Mouse (Mus musculus) liver, embryonic 15.5 days (tissue): ENCODE data around the gene Odf3b. TPM values are rescaled to one million over a fixed set of nuclear protein-coding genes. Genes with fewer than 3 reads are reported as not detected.

ENCODE experiments used
- ATAC-seq: fragments of 200-750 bp; cut with Nextera tagmentation; 2 replicates; pipeline ENCODE4 v1.8.0; 2017; ENCODE audit warnings: moderate number of reproducible peaks, mild to moderate bottlenecking, moderate library complexity; ENCODE audit not compliant: insufficient read depth
- H3K27ac ChIP-seq: fragments of 300-500 bp; sonication (generic); replicated peaks from 2 replicates; pipeline ENCODE4 v1.5.1; 2015; ENCODE audit warnings: mild to moderate bottlenecking, inconsistent platforms
- H3K27me3 ChIP-seq: fragments of 300-500 bp; sonication (generic); 2 replicates; pipeline ENCODE4 v1.6.1; 2015; ENCODE audit warnings: mild to moderate bottlenecking, inconsistent platforms
- H3K36me3 ChIP-seq: fragments of 300-500 bp; sonication (generic); replicated peaks from 2 replicates; pipeline ENCODE4 v1.6.1; 2015; ENCODE audit warnings: moderate library complexity, mild to moderate bottlenecking, inconsistent platforms
- H3K4me1 ChIP-seq: fragments of 300-500 bp; sonication (generic); replicated peaks from 2 replicates; pipeline ENCODE4 v1.6.1; 2015; ENCODE audit warnings: inconsistent platforms
- H3K4me2 ChIP-seq: fragments of 300-500 bp; sonication (generic); 2 replicates; pipeline ENCODE4 v1.6.1; 2015; ENCODE audit warnings: moderate library complexity, mild to moderate bottlenecking, inconsistent platforms
- H3K4me3 ChIP-seq: fragments of 300-500 bp; sonication (generic); replicated peaks from 2 replicates; pipeline ENCODE4 v1.5.1; 2015; ENCODE audit warnings: mild to moderate bottlenecking, inconsistent platforms
- H3K9ac ChIP-seq: fragments of 300-500 bp; sonication (generic); 2 replicates; pipeline ENCODE4 v1.6.1; 2015; ENCODE audit warnings: moderate library complexity, mild to moderate bottlenecking, inconsistent platforms
- H3K9me3 ChIP-seq: fragments of 300-500 bp; sonication (generic); replicated peaks from 2 replicates; pipeline ENCODE4 v1.6.1; 2016; ENCODE audit warnings: inconsistent platforms
- WGBS: fragments of 180-500 bp; shearing (Covaris S2); methylation state at CpG from one replicate; pipeline ENCODE4 v1.1.7; 2015; ENCODE audit warnings: mixed read lengths; ENCODE audit not compliant: insufficient replicate concordance; 5-methylcytosine and 5-hydroxymethylcytosine counted together
- polyA plus RNA-seq: library from polyadenylated mRNA; unstranded; fragments of >200 nt; fragmentation: Nextera tagmentation; extraction: Ambion mirVana; gene quantifications from 2 replicates; pipeline ENCODE4 v1.2.1, GENCODE M21; 2015

Odf3b gene
- polyA plus RNA-seq, 1 experiment from 2014 or later, result 0.68 TPM

- H3K4me3 ChIP-seq, result no peak overlapping the region
Measured at GRCm38 (mm10) chr15:89336422-89336821, 42.7 kb downstream of the Odf3b start.

GRCm38 (mm10) chr15:89334774-89335537, 44.1 kb downstream of the Odf3b start:
- no peaks in the 10 kb centered on the region for H3K9me3 ChIP-seq
- ATAC-seq, result no peak
- H3K4me1 ChIP-seq, result no peaks in the 10 kb centered on the region
- no peak overlapping the region for H3K4me3 ChIP-seq
- H3K36me3 ChIP-seq, result no peaks in the 10 kb centered on the region
- no peak overlapping the region for H3K27ac ChIP-seq
- WGBS, result 70% methylated on average over 17 of the region's 17 CpGs
- no peak overlapping the region for H3K9ac ChIP-seq
- no peaks in the 10 kb centered on the region for H3K27me3 ChIP-seq
- H3K4me2 ChIP-seq, result peak overlapping the region; percentile 23; the same call in 1 of the 2 replicates

More at GRCm38 (mm10) chr15:89336422-89336821, 42.7 kb downstream of the Odf3b start:
- Histone ChIP-seq H3K27ac (no peak overlapping the region), H3K9me3 (no peaks in the 10 kb centered on the region), H3K27me3 (no peaks in the 10 kb centered on the region), H3K9ac (no peak overlapping the region), H3K4me1 (no peaks in the 10 kb centered on the region), H3K4me2 (no peak overlapping the region), H3K36me3 (no peaks in the 10 kb centered on the region)
- WGBS, result 71% methylated on average over 14 of the region's 14 CpGs
- ATAC-seq, result no peak

DNA sequence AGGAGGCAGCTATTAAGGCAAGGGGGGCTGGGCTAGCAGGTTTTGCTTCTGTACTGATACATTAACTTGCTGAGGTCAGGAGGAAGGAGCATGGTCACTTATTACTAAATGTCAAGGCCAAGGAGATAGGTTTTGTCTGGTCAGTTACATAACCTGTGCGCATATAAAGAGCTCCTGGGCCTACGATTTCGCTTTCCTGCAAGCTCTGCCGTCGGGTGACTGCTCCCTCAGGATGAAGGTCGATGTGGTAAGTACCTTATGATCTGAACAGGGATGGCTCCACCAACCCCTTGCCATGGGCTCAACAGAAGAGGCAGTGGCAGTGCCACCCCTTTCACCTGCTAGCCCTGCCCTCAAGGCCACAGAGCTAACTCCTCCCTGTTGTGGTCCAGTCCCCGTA, 44.8 kb downstream of the Odf3b start, which contains the start of gene Miox:
Miox (plus strand) TSS at position 128 of the 400 bp plus-strand sequence.
- Histone ChIP-seq H3K4me3 (no peak within 1 kb of the TSS), H3K27ac (no peak within 1 kb of the TSS), H3K9ac (no peak within 1 kb of the TSS), H3K4me2 (peak within 1 kb of the TSS; percentile 23; the same call in 1 of the 2 replicates), H3K9me3 (no peaks in the 10 kb centered on the region), H3K27me3 (no peaks in the 10 kb centered on the region), H3K4me1 (no peaks in the 10 kb centered on the region), H3K36me3 (no peaks in the 10 kb centered on the region)
- no peak for ATAC-seq
- 76% methylated on average over 7 of the region's 7 CpGs for WGBS

Other genes starting within 250 kb of the Odf3b start
- 1.4 and 1.5 TPM in 2 replicates for gene Mapk12, start 238.6 kb downstream of the Odf3b start, polyA plus RNA-seq
- gene Mapk11, start 229.7 kb downstream of the Odf3b start, polyA plus RNA-seq, result 0.44 and 0.68 TPM in 2 replicates
- 22.3 and 30.1 TPM in 2 replicates for gene Plxnb2, start 198.5 kb downstream of the Odf3b start, polyA plus RNA-seq
- gene Dennd6b, start 182.8 kb downstream of the Odf3b start, polyA plus RNA-seq, result 3.3 and 3.5 TPM in 2 replicates
- gene Ppp6r2, start 167.7 kb downstream of the Odf3b start, polyA plus RNA-seq, result 14.9 and 16.3 TPM in 2 replicates
- gene Sbf1, start 64.0 kb downstream of the Odf3b start, polyA plus RNA-seq, result 21.4 and 28.6 TPM in 2 replicates
- gene Adm2, start 56.6 kb downstream of the Odf3b start, polyA plus RNA-seq, result 1.7 and 2.0 TPM in 2 replicates
- gene Miox, start 44.9 kb downstream of the Odf3b start, polyA plus RNA-seq, result 10.3 and 10.6 TPM in 2 replicates
- 30.9 and 35.3 TPM in 2 replicates for gene Lmf2, start 23.6 kb downstream of the Odf3b start, polyA plus RNA-seq
- gene Ncaph2, start 23.6 kb downstream of the Odf3b start, polyA plus RNA-seq, result 110 and 115 TPM in 2 replicates
- 2.4 and 4.3 TPM in 2 replicates for gene Sco2, start 5.4 kb downstream of the Odf3b start, polyA plus RNA-seq
- gene Tymp, start 2.2 kb downstream of the Odf3b start, polyA plus RNA-seq, result 0.40 TPM in 2 replicates
- gene Klhdc7b, start 5.6 kb upstream of the Odf3b start, polyA plus RNA-seq, result not detected in 2 replicates
- not detected in 2 replicates for gene Syce3, start 31.2 kb upstream of the Odf3b start, polyA plus RNA-seq
- 2.6 and 3.1 TPM in 2 replicates for gene Cpt1b, start 46.6 kb upstream of the Odf3b start, polyA plus RNA-seq
- gene C730034F03Rik, start 50.3 kb upstream of the Odf3b start, polyA plus RNA-seq, result 1.9 and 2.3 TPM in 2 replicates
- not detected in 2 replicates for gene Gm44502, start 50.4 kb upstream of the Odf3b start, polyA plus RNA-seq
- 26.2 and 27.0 TPM in 2 replicates for gene Chkb, start 50.6 kb upstream of the Odf3b start, polyA plus RNA-seq
- 0.02 and 0.05 TPM in 2 replicates for gene Mapk8ip2, start 74.6 kb upstream of the Odf3b start, polyA plus RNA-seq
- gene Arsa, start 98.1 kb upstream of the Odf3b start, polyA plus RNA-seq, result 5.0 and 5.4 TPM in 2 replicates
- gene Shank3, start 120.3 kb upstream of the Odf3b start, polyA plus RNA-seq, result 0.51 and 0.93 TPM in 2 replicates
- not detected in 2 replicates for gene Acr, start 189.0 kb upstream of the Odf3b start, polyA plus RNA-seq
- gene Rabl2, start 212.6 kb upstream of the Odf3b start, polyA plus RNA-seq, result 5.0 and 5.6 TPM in 2 replicates